Mouse (Mus musculus) intestine, postnatal 0 days (tissue): ENCODE measurements around the gene Atxn7l3b. TPM values are rescaled to one million over a fixed set of nuclear protein-coding genes. Genes with fewer than 3 reads are reported as not detected.

Experiments used
- ATAC-seq: fragments of 200-750 bp; cut with Nextera tagmentation; 2 replicates; pipeline ENCODE4 v1.8.0; 2017; ENCODE audit warnings: mild to moderate bottlenecking, moderate TSS enrichment, moderate library complexity
- H3K27ac ChIP-seq: fragments of 300-500 bp; sonication (generic); 2 replicates; pipeline ENCODE4 v1.5.1; 2014; ENCODE audit warnings: mild to moderate bottlenecking, low read depth, low read length, moderate library complexity
- H3K27me3 ChIP-seq: fragments of 300-500 bp; sonication (generic); replicated peaks from 2 replicates; pipeline ENCODE4 v1.6.1; 2014; ENCODE audit warnings: low read length, mixed read lengths; ENCODE audit not compliant: control insufficient read depth, insufficient read depth
- H3K36me3 ChIP-seq: fragments of 300-500 bp; sonication (generic); 2 replicates; pipeline ENCODE4 v1.6.1; 2014; ENCODE audit warnings: mild to moderate bottlenecking, moderate library complexity; ENCODE audit not compliant: control insufficient read depth, insufficient read depth
- H3K4me1 ChIP-seq: fragments of 300-500 bp; sonication (generic); replicated peaks from 2 replicates; pipeline ENCODE4 v1.6.1; 2014; ENCODE audit warnings: antibody characterized with exemption, low read length, mixed read lengths; ENCODE audit not compliant: control insufficient read depth, insufficient read depth
- H3K4me2 ChIP-seq: fragments of 300-500 bp; sonication (generic); replicated peaks from 2 replicates; pipeline ENCODE4 v1.6.1; 2014; ENCODE audit warnings: low read depth, mild to moderate bottlenecking, moderate library complexity
- H3K4me3 ChIP-seq: fragments of 300-500 bp; sonication (generic); 2 replicates; pipeline ENCODE4 v1.5.1; 2014; ENCODE audit warnings: low read depth, low read length
- H3K9ac ChIP-seq: fragments of 300-500 bp; sonication (generic); 2 replicates; pipeline ENCODE4 v1.6.1; 2014; ENCODE audit warnings: mild to moderate bottlenecking, low read depth, low read length
- H3K9me3 ChIP-seq: fragments of 300-500 bp; sonication (generic); 2 replicates; pipeline ENCODE4 v1.6.1; 2016; ENCODE audit warnings: mixed run types; ENCODE audit not compliant: control insufficient read depth
- CTCF ChIP-seq: sonication (generic); IDR thresholded peaks from 2 replicates; pipeline ENCODE4 v1.5.1; 2016; ENCODE audit warnings: low read depth, mild to moderate bottlenecking, control low read depth, antibody characterized with exemption, moderate library complexity
- WGBS: fragments of 180-500 bp; shearing (Covaris S2); extraction: QIAGEN DNeasy Blood & Tissue Kit; methylation state at CpG from one replicate; pipeline ENCODE4 v1.1.7; 2014; 5-methylcytosine and 5-hydroxymethylcytosine counted together
- polyA plus RNA-seq: library from polyadenylated mRNA; unstranded; fragments of >200 nt; fragmentation: Nextera tagmentation; extraction: Ambion mirVana; gene quantifications from 2 replicates; pipeline ENCODE4 v1.2.1, GENCODE M21; 2015

Gene Atxn7l3b
- polyA plus RNA-seq, 1 experiment from 2014 or later = 142 TPM

- no peaks in the 10 kb centered on the region for H3K36me3 ChIP-seq
- H3K4me2 ChIP-seq = no peak overlapping the region
- no peaks in the 10 kb centered on the region for H3K9me3 ChIP-seq
- no peak for ATAC-seq
- no peak overlapping the region for H3K4me3 ChIP-seq
- no peaks in the 10 kb centered on the region for H3K27me3 ChIP-seq
- no peak overlapping the region for H3K27ac ChIP-seq
- TF ChIP-seq CTCF = no peak
- 87% methylated on average over 7 of the region's 7 CpGs for WGBS
- H3K4me1 ChIP-seq = no peaks in the 10 kb centered on the region
- no peak overlapping the region for H3K9ac ChIP-seq
Observed at GRCm38 (mm10) chr10:112900243-112900642, 28.6 kb downstream of the Atxn7l3b start.

DNA sequence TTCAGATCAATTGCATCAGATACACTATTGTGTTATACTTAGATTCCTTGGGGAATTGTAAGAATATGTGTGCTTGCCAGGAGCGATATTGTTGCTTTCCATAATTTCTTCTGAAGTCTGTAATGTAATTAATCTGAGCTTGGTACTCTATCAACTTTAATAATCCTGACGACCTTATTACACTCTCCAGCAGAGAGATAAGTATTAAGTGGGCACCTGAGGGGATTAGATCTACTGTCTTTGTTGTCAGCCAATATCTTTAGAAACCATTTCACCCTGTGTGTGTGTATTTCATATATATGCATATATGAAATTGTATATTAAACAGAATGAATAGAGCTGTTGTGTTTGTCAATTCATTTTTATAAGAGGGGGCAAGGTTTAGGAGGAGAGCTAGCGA is 29.0 kb downstream of the Atxn7l3b start:
- no peak overlapping the region for H3K27ac ChIP-seq
- H3K9me3 ChIP-seq = no peaks in the 10 kb centered on the region
- H3K4me2 ChIP-seq = no peak overlapping the region
- no peaks in the 10 kb centered on the region for H3K27me3 ChIP-seq
- no peak overlapping the region for H3K4me3 ChIP-seq
- H3K9ac ChIP-seq = no peak overlapping the region
- WGBS = 73% methylated on average over 3 of the region's 3 CpGs
- no peaks in the 10 kb centered on the region for H3K36me3 ChIP-seq
- no peak for ATAC-seq
- H3K4me1 ChIP-seq = no peaks in the 10 kb centered on the region
- TF ChIP-seq CTCF = no peak

DNA sequence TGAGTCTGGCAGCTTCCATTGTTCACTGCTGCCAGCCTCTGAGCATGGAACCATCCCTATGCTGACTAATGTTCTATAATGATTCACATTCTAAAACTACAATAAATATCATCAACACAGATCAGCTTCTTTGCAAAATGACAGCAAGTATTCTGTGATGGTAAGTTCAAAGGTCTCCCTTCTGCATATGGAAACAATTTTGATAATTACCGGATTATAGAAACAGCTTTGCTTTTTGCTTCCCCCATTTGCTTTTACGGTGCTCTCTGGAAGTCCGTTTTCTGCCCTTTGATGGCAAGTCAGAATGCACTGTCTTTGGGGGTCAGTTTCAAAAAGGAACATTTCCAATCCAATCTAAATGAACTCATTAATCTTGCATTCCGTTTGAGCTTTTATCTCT is 32.2 kb downstream of the Atxn7l3b start:
- no peak overlapping the region for H3K27ac ChIP-seq
- TF ChIP-seq CTCF = no peak
- H3K4me1 ChIP-seq = no peaks in the 10 kb centered on the region
- ATAC-seq = no peak
- H3K9me3 ChIP-seq = no peaks in the 10 kb centered on the region
- no peaks in the 10 kb centered on the region for H3K27me3 ChIP-seq
- no peak overlapping the region for H3K4me2 ChIP-seq
- WGBS = 74% methylated on average over 4 of the region's 4 CpGs
- H3K36me3 ChIP-seq = no peaks in the 10 kb centered on the region
- no peak overlapping the region for H3K4me3 ChIP-seq
- H3K9ac ChIP-seq = no peak overlapping the region

DNA sequence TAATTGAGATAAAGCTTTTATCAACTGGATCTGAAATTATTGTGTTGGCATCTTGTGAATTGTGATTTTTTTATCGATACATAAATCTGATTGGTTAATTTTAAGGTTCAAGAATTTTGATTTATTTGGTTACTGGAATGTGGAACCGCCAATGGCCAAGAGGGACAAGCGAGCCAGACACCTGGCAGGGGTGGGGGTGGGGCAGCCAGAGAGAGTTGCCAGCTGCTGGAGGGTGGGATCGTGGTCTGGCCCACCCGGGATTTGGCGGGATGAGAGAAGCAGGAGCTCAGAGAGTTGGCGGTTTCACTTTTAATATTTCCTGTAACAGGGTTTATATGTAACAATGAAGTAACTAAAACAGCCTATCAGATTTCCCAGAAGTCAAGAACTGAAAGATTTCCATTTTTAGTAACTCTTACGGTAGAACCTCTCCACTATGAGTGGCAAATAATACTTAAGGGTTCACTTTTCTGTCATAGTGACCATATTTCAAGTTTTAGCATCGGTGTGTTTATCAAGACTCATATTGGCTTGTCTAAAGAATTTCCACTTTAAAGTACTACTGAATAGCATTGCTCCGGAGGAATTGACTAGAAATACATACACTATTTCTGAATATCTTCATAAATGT is 35.1 kb downstream of the Atxn7l3b start:
- Histone ChIP-seq H3K9me3 (no peaks in the 10 kb centered on the region), H3K9ac (no peak overlapping the region), H3K4me3 (no peak overlapping the region), H3K4me1 (no peaks in the 10 kb centered on the region), H3K36me3 (no peaks in the 10 kb centered on the region), H3K27me3 (no peaks in the 10 kb centered on the region), H3K4me2 (no peak overlapping the region), H3K27ac (no peak overlapping the region)
- ATAC-seq = no peak
- TF ChIP-seq CTCF = no peak
- 84% methylated on average over 10 of the region's 10 CpGs for WGBS

DNA sequence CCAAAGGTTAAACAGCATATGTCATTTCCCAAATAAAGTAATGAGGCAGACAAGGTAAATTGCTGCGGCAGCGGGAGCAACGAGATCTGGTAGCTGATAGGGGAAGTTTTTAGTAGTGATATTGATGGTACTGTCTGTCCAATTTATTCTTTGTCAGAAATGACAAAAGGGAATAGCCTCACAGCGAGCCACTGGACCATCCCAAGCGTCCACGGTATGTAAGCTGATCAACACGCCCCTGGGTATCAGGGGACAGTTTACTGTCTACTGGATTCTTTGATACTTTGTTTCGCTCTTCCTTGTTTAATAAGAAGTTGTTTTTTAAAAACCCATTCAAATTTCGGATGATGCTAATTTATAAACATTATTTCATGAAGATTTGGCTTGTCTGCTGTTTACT is 44.7 kb downstream of the Atxn7l3b start:
- Histone ChIP-seq H3K4me2 (no peak overlapping the region), H3K27me3 (no peaks in the 10 kb centered on the region), H3K4me1 (no peaks in the 10 kb centered on the region; the same call in 1 of the 2 replicates), H3K27ac (no peak overlapping the region), H3K9ac (no peak overlapping the region), H3K4me3 (no peak overlapping the region), H3K36me3 (no peaks in the 10 kb centered on the region), H3K9me3 (no peaks in the 10 kb centered on the region)
- no peak for ATAC-seq
- no peak for TF ChIP-seq CTCF
- 78% methylated on average over 9 of the region's 9 CpGs for WGBS

DNA sequence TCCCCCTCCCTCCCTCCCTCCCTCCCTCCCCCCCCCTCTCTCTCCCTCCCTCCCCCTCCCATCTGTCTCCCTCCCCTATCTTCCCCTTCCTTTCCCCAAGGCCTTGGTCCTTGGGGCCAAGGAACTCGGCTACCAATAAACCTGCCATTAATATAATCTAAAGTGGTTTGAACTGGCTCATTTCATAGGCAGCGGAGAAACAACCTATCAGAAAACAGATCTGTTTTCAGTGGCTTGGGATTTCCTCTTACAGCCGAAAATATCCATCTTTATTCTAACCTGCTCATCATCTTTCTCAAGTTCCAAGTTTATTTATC is 45.2 kb downstream of the Atxn7l3b start:
- Histone ChIP-seq H3K4me3 (no peak overlapping the region), H3K4me2 (no peak overlapping the region), H3K9me3 (no peaks in the 10 kb centered on the region), H3K36me3 (no peaks in the 10 kb centered on the region), H3K27me3 (no peaks in the 10 kb centered on the region), H3K9ac (no peak overlapping the region), H3K4me1 (no peaks in the 10 kb centered on the region; the same call in 1 of the 2 replicates), H3K27ac (no peak overlapping the region)
- 41% methylated on average over 3 of the region's 3 CpGs for WGBS
- no peak for TF ChIP-seq CTCF
- ATAC-seq = no peak
